Mouse (Mus musculus): ENCODE measurements around the gene Prnp. TPM values are rescaled to one million over a fixed set of nuclear protein-coding genes. Genes with fewer than 3 reads are reported as not detected.
A peak's percentile ranks its signal among the peaks of the same experiment; 100 is the strongest.

Prnp gene
- total RNA-seq, 2 experiments from 2014 or later, result 84.9 to 159 TPM

DNA sequence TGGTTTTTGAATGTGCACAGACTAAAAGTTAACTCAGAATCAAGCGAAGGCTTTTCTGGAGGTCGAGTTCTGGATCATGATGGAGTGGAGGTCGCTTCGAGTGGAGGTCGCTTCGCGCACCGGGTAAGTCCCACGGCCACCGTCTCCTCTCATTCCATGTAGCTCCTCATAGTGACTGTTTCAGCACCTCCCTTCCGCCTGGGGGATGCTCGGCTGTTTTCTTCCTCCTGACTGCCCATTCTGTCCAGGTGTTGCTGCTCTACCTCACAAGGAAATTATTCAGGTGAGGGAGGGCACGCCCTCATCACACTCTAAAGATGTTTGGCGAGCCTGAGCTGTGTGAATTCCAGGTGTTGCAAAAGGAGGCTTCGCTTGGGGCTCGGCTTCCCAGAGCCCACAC, 36.6 kb downstream of the Prnp start:
- no peak for ATAC-seq (replicated peaks; ENCODE audit: low FRiP score, poor library complexity, severe bottlenecking)

DNA sequence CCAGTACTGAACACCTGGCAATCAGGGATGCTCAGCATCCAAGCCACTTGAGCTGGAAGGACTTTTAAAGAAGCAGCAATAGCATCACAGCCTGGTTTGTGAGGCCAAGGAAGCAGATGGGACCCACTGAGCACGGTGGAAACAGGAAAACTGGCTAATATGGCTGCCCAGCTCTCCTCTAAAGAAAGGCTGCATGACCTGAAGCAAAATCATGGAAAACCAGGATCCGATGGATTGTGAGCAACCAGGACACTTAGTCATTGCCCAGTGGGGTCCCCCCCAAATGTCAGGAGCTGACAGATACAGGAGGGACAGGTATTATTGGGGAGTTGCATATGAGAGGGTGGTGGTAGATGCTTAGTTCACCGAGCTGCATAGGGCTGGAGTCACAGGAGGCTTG, 38.4 kb downstream of the Prnp start:
- ATAC-seq (replicated peaks; ENCODE audit: low FRiP score, poor library complexity, severe bottlenecking), result no peak

DNA sequence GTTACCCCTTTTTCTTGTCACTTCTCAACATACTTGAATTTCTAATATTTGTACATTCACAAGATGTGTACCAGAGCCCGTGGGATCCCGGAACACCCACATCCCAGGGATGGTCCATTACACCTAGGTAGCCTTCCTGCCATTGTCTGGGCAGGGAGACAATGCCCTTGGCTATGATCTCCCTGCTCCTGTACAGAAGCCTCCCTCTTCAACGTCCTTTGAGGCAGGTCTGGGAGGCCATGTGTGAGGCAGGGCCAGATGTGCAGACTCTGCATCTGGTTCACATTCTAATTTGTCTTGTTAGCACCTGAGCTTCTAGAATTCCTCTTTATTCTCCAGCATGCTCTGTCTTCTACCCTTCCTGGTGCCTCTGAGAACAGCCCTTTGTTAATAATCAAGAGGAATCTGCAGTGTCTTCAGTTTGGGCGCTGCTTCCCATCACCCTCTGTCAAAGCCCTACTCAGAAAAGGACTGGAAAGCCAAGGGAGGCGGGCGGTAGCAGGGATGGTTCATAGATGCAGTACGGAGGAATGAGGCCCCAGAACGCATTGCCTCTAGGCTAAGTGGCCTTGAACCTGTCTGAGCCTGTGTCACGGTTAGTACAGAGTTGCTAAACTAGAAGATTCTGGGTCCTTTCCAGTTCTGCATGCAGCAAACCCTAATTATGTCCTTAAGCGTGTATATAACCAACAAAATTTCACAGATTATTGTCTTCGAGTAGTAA, 39.4 kb downstream of the Prnp start:
- ATAC-seq (replicated peaks; ENCODE audit: low FRiP score, poor library complexity, severe bottlenecking), result no peak

DNA sequence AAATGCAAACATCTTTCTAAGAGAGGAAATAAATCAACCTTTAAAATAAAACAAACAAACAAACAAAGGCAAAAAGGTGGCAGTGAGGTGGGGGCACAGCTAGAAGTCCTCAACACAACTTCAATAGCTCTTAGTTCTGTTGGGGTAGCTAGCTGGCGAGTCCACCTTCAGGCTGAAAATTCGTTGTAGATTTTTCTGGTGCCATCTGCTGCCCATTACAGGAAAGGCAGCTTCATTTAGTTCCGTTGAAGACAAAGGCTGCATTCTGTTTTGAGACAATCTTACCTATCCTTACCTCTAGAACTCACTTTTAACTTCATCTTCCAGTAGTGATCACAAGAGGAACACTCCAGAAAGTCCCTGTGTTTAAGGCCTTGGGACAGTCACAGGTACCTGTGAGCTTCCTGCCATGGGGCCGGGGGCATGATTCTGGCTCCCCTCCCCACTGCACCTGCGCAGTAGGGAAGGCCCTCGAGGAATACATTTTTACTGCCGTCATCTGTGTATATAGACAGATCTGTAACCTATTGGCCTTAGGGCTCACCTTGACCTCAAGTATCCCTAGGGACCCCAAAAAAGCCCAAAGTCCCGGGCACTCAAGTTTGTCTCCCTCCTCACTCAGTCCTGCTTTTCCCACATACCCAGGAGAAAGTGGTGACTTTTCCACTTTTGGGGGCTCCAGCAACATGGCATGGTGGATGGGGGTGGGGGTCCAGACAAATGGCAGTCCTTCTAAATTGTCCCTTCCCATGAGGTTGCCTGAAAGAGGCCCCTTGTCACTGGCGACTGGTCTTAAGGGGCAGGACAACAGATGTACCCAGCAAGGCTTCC, 40.3 kb downstream of the Prnp start:
- ATAC-seq (replicated peaks; ENCODE audit: low FRiP score, poor library complexity, severe bottlenecking), result no peak; the same call in 1 of the 2 replicates

DNA sequence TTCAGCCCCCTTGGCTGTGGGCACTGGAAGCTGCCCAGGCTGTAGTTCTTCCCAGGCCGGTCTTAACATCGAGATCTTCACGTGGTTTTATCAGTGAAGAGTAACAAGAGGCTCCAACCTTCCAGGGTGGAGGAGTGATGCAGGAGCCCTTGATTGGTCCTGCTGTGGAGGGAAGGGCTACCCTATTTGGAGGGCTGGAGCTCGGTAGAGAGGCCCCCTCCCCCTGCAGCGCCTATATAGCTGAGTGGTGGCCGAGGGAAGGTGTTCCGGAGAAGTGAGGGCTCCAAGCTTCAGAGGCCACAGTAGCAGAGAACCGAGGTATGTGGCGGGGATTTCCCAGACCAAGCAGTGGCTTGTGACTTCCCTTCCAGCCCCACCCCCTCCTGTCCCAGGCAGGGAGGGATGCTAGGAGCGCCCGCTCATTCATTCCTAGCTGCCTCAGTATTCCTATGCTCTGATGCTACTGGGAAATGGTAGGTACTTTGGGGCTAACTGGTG, 40.9 kb downstream of the Prnp start, which contains the start of gene Prnd:
TSS of gene Prnd (plus strand) at position 264 of the 498 bp plus-strand sequence.
- no peak for ATAC-seq (replicated peaks; ENCODE audit: low FRiP score, poor library complexity, severe bottlenecking)

DNA sequence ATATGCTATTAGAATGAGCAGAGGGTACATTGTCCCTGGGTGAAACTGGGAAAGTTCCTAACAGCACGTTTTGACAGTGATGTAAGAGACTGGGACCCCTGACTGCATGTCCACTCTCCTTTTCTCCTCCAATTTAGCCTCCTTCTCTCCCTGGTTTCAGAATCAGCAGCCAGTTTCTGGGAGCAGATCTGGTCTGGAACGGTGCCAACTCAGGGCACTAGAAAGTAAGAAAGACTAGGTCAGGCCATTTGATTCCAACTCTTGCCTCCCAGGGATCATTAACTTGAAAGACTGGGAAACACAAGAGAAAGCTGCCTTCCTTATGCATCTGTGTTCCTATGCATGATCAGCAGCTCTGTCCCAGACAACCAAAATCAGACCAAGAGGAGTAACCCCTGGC, 42.7 kb downstream of the Prnp start:
- ATAC-seq (replicated peaks; ENCODE audit: low FRiP score, poor library complexity, severe bottlenecking), result no peak

DNA sequence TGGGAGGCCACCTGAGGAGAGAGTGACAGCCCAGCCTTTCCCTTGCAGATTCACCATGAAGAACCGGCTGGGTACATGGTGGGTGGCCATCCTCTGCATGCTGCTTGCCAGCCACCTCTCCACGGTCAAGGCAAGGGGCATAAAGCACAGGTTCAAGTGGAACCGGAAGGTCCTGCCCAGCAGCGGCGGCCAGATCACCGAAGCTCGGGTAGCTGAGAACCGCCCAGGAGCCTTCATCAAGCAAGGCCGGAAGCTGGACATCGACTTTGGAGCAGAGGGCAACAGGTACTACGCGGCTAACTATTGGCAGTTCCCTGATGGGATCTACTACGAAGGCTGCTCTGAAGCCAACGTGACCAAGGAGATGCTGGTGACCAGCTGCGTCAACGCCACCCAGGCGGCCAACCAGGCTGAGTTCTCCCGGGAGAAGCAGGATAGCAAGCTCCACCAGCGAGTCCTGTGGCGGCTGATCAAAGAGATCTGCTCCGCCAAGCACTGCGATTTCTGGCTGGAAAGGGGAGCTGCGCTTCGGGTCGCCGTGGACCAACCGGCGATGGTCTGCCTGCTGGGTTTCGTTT, 43.3 kb downstream of the Prnp start:
- ATAC-seq (replicated peaks; ENCODE audit: low FRiP score, poor library complexity, severe bottlenecking), result no peak

DNA sequence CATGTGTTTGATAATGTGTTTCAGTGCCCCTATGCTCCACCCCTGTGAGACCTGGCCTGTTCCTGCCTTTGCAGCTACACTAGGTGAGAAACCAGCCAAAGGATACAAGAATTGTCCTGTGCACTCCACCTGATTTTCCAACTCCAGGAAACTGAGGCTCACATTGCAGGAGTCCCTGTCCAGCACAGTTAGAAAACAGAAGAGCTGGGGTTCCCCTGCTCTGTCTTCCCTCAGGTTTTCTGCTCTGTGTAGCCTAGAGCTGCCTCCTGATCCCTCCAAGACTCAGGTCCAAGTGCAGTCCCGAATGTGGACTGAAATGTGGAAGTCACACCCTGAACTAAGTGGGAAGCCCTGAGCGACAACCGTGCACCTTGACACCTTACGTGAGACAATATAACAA, 44.0 kb downstream of the Prnp start:
- no peak for ATAC-seq (replicated peaks; ENCODE audit: low FRiP score, poor library complexity, severe bottlenecking)

DNA sequence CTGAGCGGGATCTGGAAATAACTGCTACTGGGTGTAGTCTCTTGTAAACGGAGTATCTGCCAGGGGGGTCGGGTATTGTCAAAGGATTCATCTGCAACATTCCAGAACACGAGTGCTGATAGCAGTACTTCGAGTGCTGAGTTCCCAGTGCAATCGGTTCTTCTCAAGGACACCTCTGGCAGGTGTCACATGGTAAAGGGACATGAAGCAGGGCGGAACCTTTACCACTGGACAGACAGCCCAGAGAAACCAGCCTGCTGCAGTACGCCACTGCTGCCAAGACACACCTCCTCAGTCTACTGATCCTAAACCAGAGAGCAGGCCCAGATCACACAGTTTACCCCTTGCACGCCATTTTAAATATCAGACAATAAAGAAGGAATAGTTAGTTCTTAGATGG, 45.1 kb downstream of the Prnp start:
- ATAC-seq (replicated peaks; ENCODE audit: low FRiP score, poor library complexity, severe bottlenecking), result no peak

DNA sequence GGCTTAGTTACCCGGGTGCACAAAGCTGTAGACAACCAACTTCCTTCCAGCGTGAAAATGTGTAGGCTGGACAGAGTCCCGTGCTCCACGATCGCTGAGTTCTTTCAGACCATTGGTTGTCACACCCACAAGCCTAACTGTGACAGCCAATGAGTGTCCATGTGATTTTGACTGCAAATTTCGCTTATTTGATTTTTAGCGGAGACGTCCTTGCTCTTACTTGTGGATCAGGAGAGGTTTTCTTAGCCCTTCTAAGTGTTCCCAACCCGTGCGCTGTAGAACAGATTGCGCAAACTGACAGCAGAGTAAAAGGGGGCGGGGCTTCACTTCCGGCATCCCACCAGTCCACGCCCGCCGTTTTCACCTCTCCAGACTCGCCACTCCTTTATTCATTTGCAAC, 45.5 kb downstream of the Prnp start:
- no peak for ATAC-seq (replicated peaks; ENCODE audit: low FRiP score, poor library complexity, severe bottlenecking)

DNA sequence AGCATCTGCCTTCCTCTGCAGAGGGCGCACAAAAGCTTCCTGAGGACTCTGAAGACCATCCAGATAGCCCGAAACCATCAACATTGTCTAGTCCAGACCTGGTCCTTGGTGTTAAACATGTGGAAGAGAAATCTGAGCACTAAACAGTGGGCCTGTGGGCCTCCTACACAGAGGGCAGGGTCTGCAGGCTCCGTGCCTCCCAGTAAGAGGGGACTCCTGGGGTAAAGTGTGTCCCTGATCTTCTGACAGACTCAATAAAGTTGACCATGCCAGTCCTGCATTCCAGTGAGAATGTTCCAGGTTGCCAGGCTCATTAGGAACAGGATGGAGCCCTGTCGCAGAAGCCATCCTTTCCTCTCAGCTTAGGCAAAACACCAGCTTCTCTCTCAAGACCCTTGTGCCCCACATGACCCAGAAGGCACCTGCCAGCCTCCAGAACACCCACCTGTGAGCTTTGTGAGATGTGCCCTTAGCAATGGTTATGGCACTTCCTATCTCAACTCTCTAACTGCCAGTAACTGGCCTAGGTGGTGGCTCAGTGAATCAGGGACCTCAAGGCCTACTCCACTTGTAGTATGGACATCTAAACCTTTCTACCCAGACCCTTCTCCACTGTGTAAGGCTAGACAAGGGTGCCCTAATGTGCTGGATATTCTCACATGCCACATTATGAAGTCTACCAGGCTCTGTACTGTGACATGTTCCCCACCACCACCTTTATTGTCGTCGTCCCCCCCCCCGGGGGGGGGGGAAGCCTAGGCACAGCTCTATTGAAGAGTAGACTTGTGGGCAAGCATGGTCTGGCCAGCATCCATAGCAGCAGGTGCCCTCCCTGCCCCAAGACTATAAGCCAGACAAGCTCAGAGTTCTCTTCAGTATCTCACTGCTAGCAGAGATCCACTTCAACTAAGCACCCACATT, 46.9 kb downstream of the Prnp start:
- no peak for ATAC-seq (replicated peaks; ENCODE audit: low FRiP score, poor library complexity, severe bottlenecking)

DNA sequence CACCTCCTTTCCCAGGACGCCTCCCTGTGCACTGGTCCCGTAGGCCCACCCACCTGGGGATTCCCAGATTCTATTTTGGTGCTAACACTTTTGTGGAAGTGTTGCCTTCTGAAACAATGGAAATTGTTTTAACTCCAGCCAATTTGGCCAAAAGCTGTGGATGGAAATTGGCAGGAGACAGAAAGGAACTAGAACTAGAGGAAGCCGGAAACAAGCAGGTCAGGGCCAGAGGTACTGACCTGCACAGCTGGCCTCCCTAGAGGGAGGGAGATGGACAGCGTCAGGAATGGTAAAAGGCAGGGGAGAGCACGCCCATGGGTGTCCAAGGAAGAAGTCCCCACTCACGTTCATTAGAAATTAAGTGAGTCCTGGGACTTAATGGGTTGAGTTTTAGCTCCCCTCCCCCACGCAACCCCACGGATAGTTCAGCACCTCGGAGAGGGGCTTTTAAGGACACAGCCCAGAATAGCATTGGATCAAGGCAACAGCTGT, 48.0 kb downstream of the Prnp start:
- no peak for ATAC-seq (replicated peaks; ENCODE audit: low FRiP score, poor library complexity, severe bottlenecking)

DNA sequence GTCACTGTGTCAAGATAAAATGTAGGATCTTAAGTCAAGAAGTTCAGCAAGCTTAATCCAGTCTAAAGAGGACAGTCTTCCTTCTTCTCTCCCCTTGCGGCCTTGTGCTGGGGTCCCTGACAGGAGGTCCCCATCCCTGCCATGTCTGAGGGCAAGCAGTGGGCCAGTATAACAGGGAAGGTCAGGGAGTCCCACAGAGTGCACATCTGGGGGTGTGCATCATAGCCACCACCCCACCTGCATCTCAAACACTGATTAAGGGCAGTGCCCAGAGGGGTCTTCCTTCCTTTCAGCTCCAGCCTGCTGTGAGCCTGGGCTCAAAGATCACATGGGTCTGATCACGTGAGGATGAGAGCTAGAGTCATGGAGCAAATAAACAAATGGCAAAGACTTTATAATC, 51.9 kb downstream of the Prnp start:
- no peak; the same call in 1 of the 2 replicates for ATAC-seq (replicated peaks; ENCODE audit: low FRiP score, poor library complexity, severe bottlenecking)

DNA sequence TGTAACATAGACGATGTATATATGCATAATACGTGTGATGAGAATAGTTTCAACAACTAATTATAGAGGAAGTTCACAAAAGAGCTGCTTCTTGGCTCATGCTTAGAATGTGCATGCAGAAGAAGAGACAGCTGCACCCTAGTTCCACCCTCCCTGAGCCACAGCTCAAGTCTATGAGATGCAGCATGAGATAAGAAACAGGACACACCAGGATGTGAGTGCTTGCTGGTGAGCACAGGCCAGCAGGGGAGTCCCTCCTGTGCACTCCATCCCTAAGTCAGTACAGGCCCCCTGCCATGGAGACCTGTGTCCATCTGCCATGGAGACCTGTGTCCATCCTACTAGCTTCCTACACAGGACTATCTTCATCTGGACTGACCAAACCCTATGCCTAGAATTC, 60.9 kb downstream of the Prnp start:
- no peak for ATAC-seq (replicated peaks; ENCODE audit: low FRiP score, poor library complexity, severe bottlenecking)

DNA sequence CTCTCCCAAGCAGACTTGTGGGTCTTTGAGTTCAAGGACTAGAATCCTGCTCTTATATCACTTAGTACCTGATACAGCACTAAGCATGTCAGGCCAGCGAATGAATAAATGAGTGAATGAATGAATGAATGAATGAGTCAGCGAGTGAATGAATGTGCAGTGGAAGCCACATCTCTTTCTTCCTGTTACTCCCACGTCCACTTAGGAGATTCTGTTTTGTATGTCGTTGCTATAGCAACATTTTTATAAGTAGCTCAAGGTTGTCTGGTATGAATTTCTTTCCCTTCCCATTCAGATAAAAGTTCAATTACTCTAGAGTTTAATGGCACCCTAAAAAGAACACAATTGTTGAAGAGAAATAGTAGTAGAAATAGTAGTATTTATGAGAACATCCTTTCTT, 61.4 kb downstream of the Prnp start:
- no peak for ATAC-seq (replicated peaks; ENCODE audit: low FRiP score, poor library complexity, severe bottlenecking)

DNA sequence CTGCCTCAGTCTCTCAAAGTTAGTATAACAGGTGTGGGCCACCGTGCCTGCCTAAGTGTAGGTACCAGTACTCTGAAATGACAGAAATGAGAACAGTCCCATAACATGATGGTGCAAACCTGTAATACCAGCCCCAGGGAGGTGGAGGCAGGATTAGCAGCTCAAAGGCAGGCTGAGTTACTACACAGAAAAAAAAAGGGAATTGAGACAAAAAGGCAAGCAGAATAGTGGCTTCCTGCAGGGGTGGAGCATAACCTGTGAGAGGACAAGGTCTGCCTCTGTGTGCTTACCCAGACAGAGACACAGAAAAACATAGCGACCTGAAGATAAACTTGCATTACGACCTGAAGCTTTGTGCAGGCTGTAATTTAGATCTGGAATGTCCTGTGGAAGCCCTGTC, 66.9 kb downstream of the Prnp start:
- no peak for ATAC-seq (replicated peaks; ENCODE audit: low FRiP score, poor library complexity, severe bottlenecking)

DNA sequence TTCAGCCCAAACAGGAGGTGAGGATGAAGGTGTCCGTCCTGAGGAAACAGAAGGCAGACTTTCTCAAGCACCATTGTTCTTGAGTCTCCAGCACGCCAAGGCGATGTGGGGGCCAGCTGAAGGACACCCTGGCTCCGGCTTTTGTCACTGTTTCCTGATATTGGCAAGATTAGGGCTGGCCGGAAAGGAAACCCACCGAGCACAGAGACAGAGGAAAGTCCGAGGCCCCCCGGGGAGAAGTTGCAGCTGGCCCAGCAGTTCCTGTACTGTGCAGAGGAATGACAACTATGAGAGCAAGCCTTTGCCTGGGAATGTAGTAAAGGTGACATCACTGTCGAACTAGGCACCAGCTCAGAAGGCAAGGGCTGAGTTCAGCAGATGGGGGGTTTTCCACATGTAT, 71.1 kb downstream of the Prnp start:
- no peak for ATAC-seq (replicated peaks; ENCODE audit: low FRiP score, poor library complexity, severe bottlenecking)

DNA sequence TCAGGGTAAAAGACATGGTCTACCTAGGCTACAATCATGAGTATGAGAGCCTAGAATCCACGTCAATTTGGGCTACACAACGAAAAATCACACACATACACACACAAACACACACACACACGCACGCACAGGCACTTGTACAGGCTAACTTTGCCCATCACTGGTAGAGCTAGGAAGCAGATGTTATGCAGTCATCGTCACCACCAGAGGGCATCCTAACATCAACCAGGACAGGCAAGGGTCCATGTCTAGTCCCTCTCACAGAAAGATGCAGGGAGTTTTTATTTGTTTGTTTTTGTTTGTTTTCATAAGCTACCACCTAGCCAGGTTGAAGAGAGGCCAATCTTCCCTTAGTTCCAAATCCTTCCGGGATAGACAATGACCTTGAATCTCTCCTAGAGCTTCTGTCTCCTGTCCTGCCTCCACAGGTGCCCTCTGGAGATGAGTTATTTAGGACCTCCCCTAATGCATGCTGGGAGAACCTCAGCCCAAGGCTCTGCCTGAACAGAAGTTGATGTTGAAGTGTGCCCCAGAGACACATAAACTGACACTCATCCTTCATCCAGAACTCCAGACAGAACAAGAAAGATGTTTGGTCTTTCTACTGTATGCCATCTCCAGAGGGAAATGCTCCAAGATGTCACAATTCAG, 72.9 kb downstream of the Prnp start:
- peak; percentile 65; the same call in 1 of the 2 replicates for ATAC-seq (replicated peaks; ENCODE audit: low FRiP score, poor library complexity, severe bottlenecking)

DNA sequence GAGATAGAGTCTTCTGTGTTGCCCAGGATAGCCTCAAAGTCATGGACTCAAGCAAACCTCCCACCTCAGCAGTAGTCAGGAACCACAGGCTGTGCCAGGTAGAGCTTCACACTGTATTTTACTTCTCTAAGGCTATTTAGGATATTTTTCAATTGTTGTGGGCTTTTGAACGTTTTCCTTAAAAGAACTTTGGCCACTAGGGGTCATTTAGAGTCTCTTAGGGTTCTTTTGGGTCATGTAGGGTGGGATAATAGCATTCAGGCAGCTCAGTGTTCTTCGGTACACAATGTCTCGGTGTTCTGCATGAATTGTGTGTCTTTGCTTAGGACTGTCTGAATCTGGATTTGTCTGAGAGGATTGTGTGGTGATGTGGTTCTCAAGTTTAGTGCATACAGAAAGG, 78.2 kb downstream of the Prnp start:
- ATAC-seq (replicated peaks; ENCODE audit: low FRiP score, poor library complexity, severe bottlenecking), result no peak
